Mouse (Mus musculus) C2C12 (cell line): Measurements from ENCODE around the gene Dis3l. TPM values are rescaled to one million over a fixed set of nuclear protein-coding genes. Genes with fewer than 3 reads are reported as not detected.

ENCODE experiments used
- H3K27me3 ChIP-seq: one replicate; pipeline ENCODE4 v1.6.1; 2011; ENCODE audit not compliant: control insufficient read depth, insufficient read depth, insufficient read length
- H3K36me3 ChIP-seq: one replicate; pipeline ENCODE4 v1.6.1; 2011; ENCODE audit not compliant: control insufficient read depth, insufficient read depth
- H3K4me3 ChIP-seq: one replicate; pipeline ENCODE4 v1.5.1; 2011; ENCODE audit warnings: mild to moderate bottlenecking, control low read depth; ENCODE audit not compliant: poor library complexity, insufficient read depth, severe bottlenecking
- H3K79me2 ChIP-seq: one replicate; pipeline ENCODE4 v1.6.1; 2011; ENCODE audit not compliant: control insufficient read depth, insufficient read depth
- H3K79me3 ChIP-seq: one replicate; pipeline ENCODE4 v1.6.1; 2011; ENCODE audit warnings: low read depth, control low read depth
- H3ac ChIP-seq: one replicate; pipeline ENCODE3; 2011; ENCODE audit warnings: low read depth; ENCODE audit not compliant: control insufficient read depth, insufficient read length
- CEBPB ChIP-seq: IDR thresholded peaks from one replicate; pipeline ENCODE4 v1.6.1; 2011; ENCODE audit warnings: low read depth, mild to moderate bottlenecking, control low read depth, moderate library complexity
- CTCF ChIP-seq: IDR thresholded peaks from one replicate; pipeline ENCODE4 v1.5.1; 2011; ENCODE audit not compliant: control insufficient read depth, insufficient read depth, insufficient read length
- FOSL1 ChIP-seq: IDR thresholded peaks from one replicate; pipeline ENCODE4 v1.8.0; 2011; ENCODE audit warnings: mild to moderate bottlenecking, low read length; ENCODE audit not compliant: poor library complexity, insufficient read depth, severe bottlenecking
- MAX ChIP-seq: IDR thresholded peaks from one replicate; pipeline ENCODE4 v1.6.1; 2011; ENCODE audit warnings: mild to moderate bottlenecking, control low read depth
- MYOD1 ChIP-seq: IDR thresholded peaks from one replicate; pipeline ENCODE4 v1.6.1; 2011; ENCODE audit warnings: low read depth; ENCODE audit not compliant: control insufficient read depth, insufficient read length
- MYOG ChIP-seq: IDR thresholded peaks from one replicate; pipeline ENCODE4 v1.6.1; 2011; ENCODE audit not compliant: control insufficient read depth, insufficient read length; ENCODE audit errors: extremely low read depth
- USF1 ChIP-seq: IDR thresholded peaks from one replicate; pipeline ENCODE4 v1.6.1; 2011; ENCODE audit warnings: low read depth, mild to moderate bottlenecking, control low read depth, moderate library complexity
- polyA plus RNA-seq: library from polyadenylated mRNA; unstranded; fragments of >200 nt; fragmentation: generic; extraction: Trizol; gene quantifications from one replicate; pipeline ENCODE4 v1.2.1, GENCODE M21; 2012; ENCODE audit warnings: missing spikeins

Gene Dis3l
- polyA plus RNA-seq, 1 experiment, result 13.8 TPM

DNA sequence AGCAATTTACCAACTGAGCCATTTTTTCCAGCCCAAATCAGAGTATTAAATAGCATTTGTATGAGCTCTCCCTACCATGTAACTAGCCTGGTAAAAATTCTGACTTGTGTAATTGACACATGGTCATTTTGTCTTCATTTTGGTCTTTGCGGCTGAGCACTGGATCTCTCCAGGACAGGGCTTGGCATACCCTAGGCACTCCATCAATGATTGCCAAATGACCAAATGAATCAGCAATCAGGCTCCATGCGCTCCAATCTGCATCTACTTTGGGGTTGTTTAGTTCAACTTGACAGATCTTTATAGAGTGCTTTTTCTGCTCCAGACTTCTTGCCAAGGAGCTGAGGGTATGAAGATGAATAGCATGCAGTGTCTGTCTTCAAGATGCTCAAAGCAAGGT is 35.3 kb upstream of the Dis3l start:
- Histone ChIP-seq H3K27me3 (peaks cover 18% of the 10 kb centered on the region), H3K4me3 (no peak overlapping the region), H3K79me3 (no peaks in the 10 kb centered on the region), H3K79me2 (no peaks in the 10 kb centered on the region), H3ac (no peak overlapping the region), H3K36me3 (no peaks in the 10 kb centered on the region)
- TF ChIP-seq CTCF (no peak), MYOD1 (no peak), FOSL1 (no peak), CEBPB (no peak), MAX (no peak), USF1 (no peak), MYOG (no peak)

DNA sequence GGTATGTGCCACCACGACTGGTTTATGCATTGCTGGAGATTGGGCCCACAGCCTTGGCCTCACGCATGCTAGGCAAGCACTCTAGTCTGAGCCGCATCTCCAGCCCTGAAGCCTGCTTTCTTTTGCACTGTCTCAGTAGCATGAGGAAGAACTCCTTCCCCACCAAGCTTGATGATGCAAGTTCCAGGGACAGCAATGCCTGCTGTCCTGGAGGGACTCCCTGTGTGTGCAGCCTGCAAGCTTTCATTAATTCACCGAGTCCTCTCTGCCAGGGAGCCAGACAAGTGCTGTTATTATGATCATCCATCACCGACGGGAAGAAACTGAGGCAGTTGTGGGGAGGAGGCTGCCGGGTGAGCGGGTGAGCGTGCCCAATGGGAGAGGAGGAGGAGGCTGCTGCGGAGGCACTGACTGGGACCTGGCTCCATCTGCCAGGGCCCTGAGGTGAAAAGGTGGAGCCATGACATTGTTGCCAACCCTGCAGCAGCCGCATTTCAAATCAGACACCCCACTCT is 30.3 kb upstream of the Dis3l start:
- Histone ChIP-seq H3K36me3 (no peaks in the 10 kb centered on the region), H3K4me3 (no peak overlapping the region), H3K79me2 (no peaks in the 10 kb centered on the region), H3K79me3 (no peaks in the 10 kb centered on the region), H3ac (no peak overlapping the region), H3K27me3 (peaks cover 28% of the 10 kb centered on the region)
- TF ChIP-seq MAX (no peak), MYOD1 (no peak), FOSL1 (no peak), USF1 (no peak), CEBPB (no peak), MYOG (no peak), CTCF (no peak)

DNA sequence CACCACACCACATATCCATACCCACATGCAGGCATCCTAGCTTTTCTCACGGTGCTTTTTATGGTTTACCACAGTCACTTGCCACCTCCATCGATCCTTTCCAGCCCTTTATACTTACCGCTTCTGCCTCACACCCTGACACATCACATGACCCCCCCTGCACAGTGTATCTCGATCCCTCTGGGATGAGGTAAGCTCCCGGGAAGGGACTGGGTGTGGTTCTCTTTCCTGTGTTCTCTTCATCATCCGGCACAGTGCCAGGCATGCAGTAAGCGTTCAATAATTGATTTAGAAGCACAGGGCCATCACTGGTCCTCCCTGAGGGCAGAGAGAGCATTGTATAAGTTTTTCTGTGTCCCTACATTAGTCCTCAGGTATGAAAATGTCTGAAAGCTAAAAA is 28.8 kb upstream of the Dis3l start:
- Histone ChIP-seq H3K4me3 (no peak overlapping the region), H3K36me3 (no peaks in the 10 kb centered on the region), H3K79me2 (no peaks in the 10 kb centered on the region), H3K27me3 (peaks cover 27% of the 10 kb centered on the region), H3ac (no peak overlapping the region), H3K79me3 (no peaks in the 10 kb centered on the region)
- TF ChIP-seq MYOD1 (no peak), USF1 (peak; percentile 17), CEBPB (no peak)

DNA sequence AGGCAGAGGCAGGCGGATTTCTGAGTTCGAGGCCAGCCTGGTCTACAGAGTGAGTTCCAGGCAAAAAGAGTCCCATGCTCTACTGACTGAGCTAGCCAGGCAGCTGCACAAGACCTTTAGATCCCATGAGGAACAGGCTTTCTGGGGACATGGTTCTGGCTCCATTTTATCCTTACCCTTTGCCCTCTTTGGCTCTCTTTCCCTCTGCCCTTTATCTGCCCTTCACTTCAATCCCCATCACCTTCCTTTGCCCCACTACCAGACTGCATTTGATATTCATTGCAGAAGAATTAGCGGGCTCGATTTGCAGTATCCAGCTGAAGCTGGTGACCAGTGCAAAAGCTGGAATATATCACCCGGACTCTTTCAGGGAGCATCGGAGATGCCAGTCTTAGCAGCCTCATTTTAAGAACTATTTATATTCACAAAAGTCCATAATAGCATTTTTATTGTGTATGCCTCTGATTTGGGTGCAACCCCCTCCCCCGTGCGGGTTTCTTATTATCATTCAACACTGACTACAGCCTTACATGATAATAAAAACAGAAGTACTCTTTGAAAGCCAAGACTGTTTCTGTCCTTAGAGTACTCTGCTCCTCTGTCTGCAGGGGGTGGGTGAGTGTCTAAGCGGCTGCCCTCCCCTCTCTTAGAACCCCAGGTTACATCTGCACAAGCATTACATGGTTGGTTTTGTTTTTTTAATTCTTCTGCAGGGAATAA is 20.3 kb upstream of the Dis3l start:
- no peak overlapping the region for H3ac ChIP-seq
- no peaks in the 10 kb centered on the region for H3K79me3 ChIP-seq
- H3K36me3 ChIP-seq, result no peaks in the 10 kb centered on the region

DNA sequence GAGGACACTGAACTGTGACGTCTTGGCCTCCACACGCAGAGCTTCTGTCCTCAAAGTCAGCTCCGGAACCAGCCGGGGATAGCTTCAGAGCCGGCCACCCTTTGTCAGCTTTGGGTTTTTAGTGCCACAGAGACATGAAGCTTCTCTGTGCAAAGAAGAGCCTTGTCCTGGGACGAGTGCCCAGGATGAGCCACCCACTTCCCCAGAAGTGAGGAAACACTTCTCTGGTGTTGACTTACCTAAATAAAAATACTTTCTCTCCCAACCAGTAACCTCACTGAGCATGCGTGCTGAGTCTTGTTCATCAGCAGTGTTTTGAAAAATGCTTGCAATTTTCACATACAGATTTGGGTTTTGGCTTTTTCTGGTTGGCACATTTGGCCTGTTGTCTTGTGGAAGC is 14.5 kb upstream of the Dis3l start:
- no peaks in the 10 kb centered on the region for H3K79me3 ChIP-seq
- H3K4me3 ChIP-seq, result no peak overlapping the region
- TF ChIP-seq CEBPB, result no peak
- TF ChIP-seq MYOG, result no peak
- no peak for TF ChIP-seq MYOD1
- TF ChIP-seq CTCF, result no peak
- no peak for TF ChIP-seq USF1
- TF ChIP-seq MAX, result no peak
- TF ChIP-seq FOSL1, result no peak
- H3K27me3 ChIP-seq, result peaks cover 45% of the 10 kb centered on the region
- H3K36me3 ChIP-seq, result no peaks in the 10 kb centered on the region
- no peak overlapping the region for H3ac ChIP-seq
- H3K79me2 ChIP-seq, result no peaks in the 10 kb centered on the region

More for the DNA sequence above, 20.3 kb upstream of the Dis3l start:
- Histone ChIP-seq H3K4me3 (no peak overlapping the region), H3K27me3 (peaks cover 34% of the 10 kb centered on the region), H3K79me2 (no peaks in the 10 kb centered on the region)
- no peak for TF ChIP-seq MYOD1
- TF ChIP-seq MAX, result no peak
- no peak for TF ChIP-seq FOSL1
- TF ChIP-seq USF1, result no peak
- no peak for TF ChIP-seq CTCF
- TF ChIP-seq CEBPB, result no peak
- no peak for TF ChIP-seq MYOG

DNA sequence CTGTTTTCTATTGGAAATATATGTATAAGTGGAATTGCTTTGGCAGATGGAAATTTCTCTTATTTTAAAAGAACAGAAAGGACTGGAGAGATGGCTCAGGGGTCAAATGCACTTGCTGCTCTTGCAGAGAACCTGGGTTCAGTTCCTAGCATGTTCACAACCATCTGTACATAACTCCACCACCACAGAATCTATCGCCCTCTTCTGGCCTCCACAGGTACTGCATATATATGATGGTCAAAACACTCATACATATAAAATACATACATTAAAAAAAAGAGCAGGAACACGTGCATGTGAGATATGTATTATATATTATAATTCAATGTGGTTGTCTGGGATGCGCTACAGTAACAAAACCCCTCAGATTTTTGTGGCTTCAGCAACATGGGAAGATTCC is 10.1 kb upstream of the Dis3l start:
- H3K36me3 ChIP-seq, result no peaks in the 10 kb centered on the region
- H3K27me3 ChIP-seq, result peaks cover 20% of the 10 kb centered on the region
- TF ChIP-seq USF1, result no peak
- no peak for TF ChIP-seq MYOD1
- TF ChIP-seq MYOG, result no peak
- TF ChIP-seq MAX, result no peak
- no peak for TF ChIP-seq CEBPB
- no peak for TF ChIP-seq CTCF
- TF ChIP-seq FOSL1, result no peak
- H3K79me3 ChIP-seq, result no peaks in the 10 kb centered on the region
- H3K4me3 ChIP-seq, result no peak overlapping the region
- no peak overlapping the region for H3ac ChIP-seq
- no peaks in the 10 kb centered on the region for H3K79me2 ChIP-seq
